Mouse (Mus musculus) small intestine, adult 10 weeks (tissue): Measurements from ENCODE around the gene Tram2. TPM values are rescaled to one million over a fixed set of nuclear protein-coding genes. Genes with fewer than 3 reads are reported as not detected.

Experiments
- polyA plus RNA-seq: library from polyadenylated mRNA; stranded (reverse); fragments of 350-450 nt; fragmentation: Illumina TruSeq; extraction: RNeasy Lipid Tissue Mini Kit (QIAGEN cat#74804); gene quantifications from one replicate; pipeline ENCODE4 v1.2.3, GENCODE M21; 2014; ENCODE audit warnings: low replicate concordance

Tram2 gene
- 1.0 TPM for polyA plus RNA-seq

DNA sequence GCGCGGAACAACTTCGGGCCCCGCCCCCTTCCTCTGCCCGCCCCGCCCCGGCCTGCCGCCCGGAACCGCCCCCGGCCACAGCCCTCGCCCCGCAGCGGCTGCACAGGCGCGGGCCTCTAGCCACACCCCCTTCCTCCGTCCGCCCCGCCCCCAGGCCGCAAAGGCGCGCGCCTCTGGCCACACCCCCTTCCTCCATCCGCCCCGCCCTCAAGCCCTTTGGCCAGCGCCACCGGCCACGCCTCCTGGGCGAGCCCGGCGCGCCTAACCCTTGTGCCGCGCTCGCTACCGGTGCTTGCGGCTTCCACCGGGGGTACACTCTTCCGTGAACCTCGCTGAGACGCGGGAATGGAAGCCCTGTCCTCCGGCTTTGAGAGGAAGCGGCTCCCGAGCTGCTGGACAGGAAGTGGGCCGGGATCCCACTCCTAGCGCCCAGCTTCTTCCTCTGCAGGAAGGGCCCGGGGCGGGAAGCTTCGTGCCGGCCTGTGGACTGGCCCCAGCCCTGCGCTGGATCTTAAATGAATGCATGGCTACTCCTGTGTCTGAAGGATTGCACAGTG is at the start of gene Tram2:
Tram2 (minus strand) TSS at position 13 of the 557 bp plus-strand sequence.

DNA sequence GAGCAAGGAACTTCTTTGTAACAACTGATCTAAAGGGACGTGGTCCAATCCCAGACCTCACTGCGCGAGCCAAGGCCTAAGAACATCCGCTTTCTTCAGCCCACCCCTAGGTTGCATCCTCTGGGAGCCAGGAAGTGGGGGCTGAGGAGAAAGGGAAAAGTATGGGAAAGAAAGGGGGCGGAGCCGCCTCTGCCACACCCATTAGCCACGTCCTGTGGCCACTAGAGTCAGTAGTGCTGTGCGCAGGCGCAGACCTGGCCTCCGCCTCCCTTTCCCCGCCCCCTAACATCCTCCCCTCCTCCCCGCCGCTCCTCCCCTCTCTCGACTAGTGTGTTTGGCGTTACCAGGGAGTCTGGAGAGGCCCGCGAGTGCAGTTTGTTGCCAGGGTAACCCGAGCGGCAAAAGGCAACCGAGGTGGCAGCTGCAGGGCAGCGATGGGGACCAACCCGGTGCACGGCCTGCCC is 127.7 kb downstream of the Tram2 start, which contains the start of gene Efhc1:
Efhc1 (plus strand) TSS at position 327 of the 464 bp plus-strand sequence.

Other genes with a start within 250 kb of the Tram2 start
- gene Paqr8, start 188.6 kb downstream of the Tram2 start, polyA plus RNA-seq = 2.4 TPM
- gene Efhc1, start 127.6 kb downstream of the Tram2 start, polyA plus RNA-seq = 0.19 TPM
- gene Tmem14a, start 139.3 kb upstream of the Tram2 start, polyA plus RNA-seq = 16.0 TPM
- 29.0 TPM for gene Gsta3, start 161.4 kb upstream of the Tram2 start, polyA plus RNA-seq